Mouse (Mus musculus): ENCODE results near the gene Gjb5.
A peak's percentile ranks its signal among the peaks of the same experiment; 100 is the strongest.

Gjb5 gene

GRCm38 (mm10) chr4:127352594-127352993, 5.4 kb downstream of the Gjb5 start:
- DNase-seq (ENCODE audit: inconsistent age in 2 of 2, low spot score in 1 of 2) = no peak

GRCm38 (mm10) chr4:127349560-127350300, 8.3 kb downstream of the Gjb5 start:
- DNase-seq (ENCODE audit: inconsistent age in 2 of 2, low spot score in 1 of 2) = peak; percentile 15 to 51

- no peak for DNase-seq (ENCODE audit: inconsistent age in 2 of 2, low spot score in 1 of 2)
Measured at GRCm38 (mm10) chr4:127345000-127345399, 13.0 kb downstream of the Gjb5 start.

GRCm38 (mm10) chr4:127341372-127341771, 16.6 kb downstream of the Gjb5 start:
- no peak for DNase-seq (ENCODE audit: inconsistent age in 2 of 2, low spot score in 1 of 2)

- DNase-seq (ENCODE audit: inconsistent age in 2 of 2, low spot score in 1 of 2) = no peak
Measured at GRCm38 (mm10) chr4:127337668-127338067, 20.3 kb downstream of the Gjb5 start.

GRCm38 (mm10) chr4:127334870-127335504, 23.0 kb downstream of the Gjb5 start:
- no peak for DNase-seq (ENCODE audit: inconsistent age in 2 of 2, low spot score in 1 of 2)

GRCm38 (mm10) chr4:127331171-127331570, 26.8 kb downstream of the Gjb5 start:
- peak in 1 of 2 experiments; percentile 35 for DNase-seq (ENCODE audit: inconsistent age in 2 of 2, low spot score in 1 of 2)

- DNase-seq (ENCODE audit: inconsistent age in 2 of 2, low spot score in 1 of 2) = no peak
Measured at GRCm38 (mm10) chr4:127330181-127331100, 27.5 kb downstream of the Gjb5 start, which contains the start of gene Gjb3. Gene Gjb3, minus strand, starts transcription at chr4:127330844.

GRCm38 (mm10) chr4:127329751-127330150, 28.2 kb downstream of the Gjb5 start:
- DNase-seq (ENCODE audit: inconsistent age in 2 of 2, low spot score in 1 of 2) = no peak

GRCm38 (mm10) chr4:127329046-127329445, 28.9 kb downstream of the Gjb5 start:
- no peak for DNase-seq (ENCODE audit: inconsistent age in 2 of 2, low spot score in 1 of 2)

GRCm38 (mm10) chr4:127328378-127328777, 29.6 kb downstream of the Gjb5 start:
- DNase-seq (ENCODE audit: inconsistent age in 2 of 2, low spot score in 1 of 2) = no peak

GRCm38 (mm10) chr4:127327749-127328148, 30.2 kb downstream of the Gjb5 start:
- no peak for DNase-seq (ENCODE audit: inconsistent age in 2 of 2, low spot score in 1 of 2)

- DNase-seq (ENCODE audit: inconsistent age in 2 of 2, low spot score in 1 of 2) = peak; percentile 48 to 66
Measured at GRCm38 (mm10) chr4:127327258-127327657, 30.7 kb downstream of the Gjb5 start.

GRCm38 (mm10) chr4:127325276-127325675, 32.7 kb downstream of the Gjb5 start:
- peak in 1 of 2 experiments; percentile 16 for DNase-seq (ENCODE audit: inconsistent age in 2 of 2, low spot score in 1 of 2)

- DNase-seq (ENCODE audit: inconsistent age in 2 of 2, low spot score in 1 of 2) = peak; percentile 70 to 88
Measured at GRCm38 (mm10) chr4:127324759-127325158, 33.2 kb downstream of the Gjb5 start.

- peak in 1 of 2 experiments; percentile 18 for DNase-seq (ENCODE audit: inconsistent age in 2 of 2, low spot score in 1 of 2)
Measured at GRCm38 (mm10) chr4:127324296-127324695, 33.7 kb downstream of the Gjb5 start.

GRCm38 (mm10) chr4:127323651-127324050, 34.3 kb downstream of the Gjb5 start:
- DNase-seq (ENCODE audit: inconsistent age in 2 of 2, low spot score in 1 of 2) = no peak

- peak; percentile 60 to 90 for DNase-seq (ENCODE audit: inconsistent age in 2 of 2, low spot score in 1 of 2)
Measured at GRCm38 (mm10) chr4:127319613-127320012, 38.4 kb downstream of the Gjb5 start.

GRCm38 (mm10) chr4:127317143-127317542, 40.8 kb downstream of the Gjb5 start:
- DNase-seq (ENCODE audit: inconsistent age in 2 of 2, low spot score in 1 of 2) = peak in 1 of 2 experiments; percentile 50

GRCm38 (mm10) chr4:127315753-127316152, 42.2 kb downstream of the Gjb5 start:
- DNase-seq (ENCODE audit: inconsistent age in 2 of 2, low spot score in 1 of 2) = no peak

- peak in 1 of 2 experiments; percentile 20 for DNase-seq (ENCODE audit: inconsistent age in 2 of 2, low spot score in 1 of 2)
Measured at GRCm38 (mm10) chr4:127314585-127314984, 43.4 kb downstream of the Gjb5 start.

Measured in adrenal gland, adult (tissue).